Comparison of ENCODE assay signal across 9 mouse cellular contexts in genomic region chr7:24608017-24608416, GRCm38 (mm10). TPM values are rescaled to one million over a fixed set of nuclear protein-coding genes. Genes with fewer than 3 reads are reported as not detected.
DNase-seq lines count a peak whose midpoint lies in the region; ATAC-seq lines count a peak whose summit lies in the region.
"Had no signal": no experiment of that assay in that cellular context is flagged by ENCODE, and none has a peak within 500 bp of the region (broad histone marks: within the 10 kb centered on the region; RNA-seq: fewer than 3 reads in every experiment).

No protein-coding gene starts in this region.

- H3K4me1 ChIP-seq in heart, embryonic 10.5 days, result peaks cover 25% of the 10 kb centered on the region
- H3K4me1 ChIP-seq in kidney, embryonic 14.5 days (ENCODE audit: control insufficient read depth, insufficient read depth, low read length), result peaks cover 14% of the 10 kb centered on the region; the same call in 1 of the 2 replicates

- H3K36me3 ChIP-seq in heart, embryonic 10.5 days, result 0 out of 2 replicates have a peak, but pooled peaks cover 2% of the 10 kb centered on the region
- H3K36me3 ChIP-seq in kidney, embryonic 14.5 days (ENCODE audit: control insufficient read depth, insufficient read depth, low read length), result no peaks in the 10 kb centered on the region

- ATAC-seq in kidney, embryonic 14.5 days (ENCODE audit: low FRiP score, low TSS enrichment), result peak; percentile 43; the same call in 1 of the 2 replicates

- no peak overlapping the region for H3K4me3 ChIP-seq in heart, embryonic 10.5 days
- H3K4me3 ChIP-seq in kidney, embryonic 14.5 days (ENCODE audit: low read length), result no peak overlapping the region
- H3K4me3 ChIP-seq: erythroblast, embryonic 14.5 days had no signal

- no peak overlapping the region for H3K4me2 ChIP-seq in kidney, embryonic 14.5 days (replicated peaks; ENCODE audit: low read depth, low read length)

- H3K9me3 ChIP-seq in heart, embryonic 10.5 days, result no peaks in the 10 kb centered on the region
- H3K9me3 ChIP-seq in kidney, embryonic 14.5 days (ENCODE audit: control insufficient read depth, low read length), result no peaks in the 10 kb centered on the region

- no peak overlapping the region for H3K9ac ChIP-seq in kidney, embryonic 14.5 days (ENCODE audit: low read depth, low read length)

- WGBS in heart, embryonic 10.5 days, result 35% methylated on average over 6 of the region's 6 CpGs
- 54% methylated on average over 6 of the region's 6 CpGs for WGBS in kidney, embryonic 14.5 days

- H3K27me3 ChIP-seq in heart, embryonic 10.5 days (ENCODE audit: insufficient read depth, poor library complexity, severe bottlenecking), result peaks cover 49% of the 10 kb centered on the region
- H3K27me3 ChIP-seq in kidney, embryonic 14.5 days (ENCODE audit: control insufficient read depth, insufficient read depth, low read length), result peaks cover 33% of the 10 kb centered on the region

- intact Hi-C loops in left cerebral cortex, postnatal 36 days (cut with DNase I), result no loop called here

- H3K27ac ChIP-seq in heart, embryonic 10.5 days, result no peak overlapping the region
- H3K27ac ChIP-seq in kidney, embryonic 14.5 days (ENCODE audit: low read depth, low read length), result no peak overlapping the region

- peak; percentile 39 for DNase-seq in ovary, adult 18-20 months (ENCODE audit: low spot score)
- DNase-seq in ovary, postnatal 14 days (ENCODE audit: low spot score), result no peak
- DNase-seq in cerebellum, adult 9-11 months, result peak; percentile 45
- peak; percentile 75 for DNase-seq in heart, embryonic 10.5 days (ENCODE audit: low spot score)
- peak; percentile 45 to 71 for DNase-seq in lung, postnatal 4 days
- DNase-seq in spleen, postnatal 36 days (ENCODE audit: low spot score in 2 of 2), result peak; percentile 89 to 90
- no peak for DNase-seq in left cerebral cortex, postnatal 36 days (ENCODE audit: low spot score in 2 of 2)

RNA-seq across cellular contexts. Expression of gene Phldb3, which starts 2.5 kb away (rescaled TPM):
- polyA plus RNA-seq in heart, embryonic 10.5 days (2016; fragmentation: Nextera tagmentation; extraction: Ambion mirVana), result not detected in 2 replicates
- polyA plus RNA-seq in kidney, embryonic 14.5 days (2014; fragmentation: Nextera tagmentation; extraction: Ambion mirVana), result 0.24 and 0.32 TPM in 2 replicates
- total RNA-seq in left cerebral cortex, postnatal 36 days (2021), result under 1 TPM; 0.22 to 0.48 TPM

RNA-seq across cellular contexts. Expression of gene Zfp575, which starts 20.6 kb away (rescaled TPM):
- polyA plus RNA-seq in heart, embryonic 10.5 days (2016; fragmentation: Nextera tagmentation; extraction: Ambion mirVana), result 0.60 and 1.3 TPM in 2 replicates
- 2.5 and 3.0 TPM in 2 replicates for polyA plus RNA-seq in kidney, embryonic 14.5 days (2014; fragmentation: Nextera tagmentation; extraction: Ambion mirVana)
- 1 to 10 TPM; 6.6 to 6.8 TPM for total RNA-seq in left cerebral cortex, postnatal 36 days (2021)

RNA-seq across cellular contexts. Expression of gene Ethe1, which starts 20.7 kb away (rescaled TPM):
- 20.0 and 20.7 TPM in 2 replicates for polyA plus RNA-seq in heart, embryonic 10.5 days (2016; fragmentation: Nextera tagmentation; extraction: Ambion mirVana)
- polyA plus RNA-seq in kidney, embryonic 14.5 days (2014; fragmentation: Nextera tagmentation; extraction: Ambion mirVana), result 51.8 and 53.6 TPM in 2 replicates
- total RNA-seq in left cerebral cortex, postnatal 36 days (2021), result 10 to 100 TPM; 11.8 to 14.3 TPM

RNA-seq across cellular contexts. Expression of gene Lypd3, which starts 28.3 kb away (rescaled TPM):
- 0.18 and 0.22 TPM in 2 replicates for polyA plus RNA-seq in heart, embryonic 10.5 days (2016; fragmentation: Nextera tagmentation; extraction: Ambion mirVana)
- 0.27 and 0.76 TPM in 2 replicates for polyA plus RNA-seq in kidney, embryonic 14.5 days (2014; fragmentation: Nextera tagmentation; extraction: Ambion mirVana)
- 1 to 10 TPM in 1 of 2 experiments, under 1 TPM in 1; 0.32 to 1.3 TPM for total RNA-seq in left cerebral cortex, postnatal 36 days (2021)
- polyA plus RNA-seq: erythroblast, embryonic 14.5 days had no signal

Comparison
In these comparisons a context has a peak if more than half of its experiments do, and no peak if none do; other contexts are left out.
1. DNase-seq: peak in ovary, adult 18-20 months (single experiment), cerebellum, adult 9-11 months (single experiment), heart, embryonic 10.5 days (single experiment), lung, postnatal 4 days (2 of 2) and spleen, postnatal 36 days (2 of 2); none in ovary, postnatal 14 days (single experiment) and left cerebral cortex, postnatal 36 days (0 of 2).